Mouse (Mus musculus): ENCODE data around the gene Tex19.2. TPM values are rescaled to one million over a fixed set of nuclear protein-coding genes. Genes with fewer than 3 reads are reported as not detected.
"Not testable (repeated sequence)": the region's sequence is repeated elsewhere in the genome, so short reads cannot be mapped to it uniquely, and the experiment has no call there.

The Tex19.2 gene
- polyA plus RNA-seq, 1 experiment from 2014 or later, result not detected

DNA sequence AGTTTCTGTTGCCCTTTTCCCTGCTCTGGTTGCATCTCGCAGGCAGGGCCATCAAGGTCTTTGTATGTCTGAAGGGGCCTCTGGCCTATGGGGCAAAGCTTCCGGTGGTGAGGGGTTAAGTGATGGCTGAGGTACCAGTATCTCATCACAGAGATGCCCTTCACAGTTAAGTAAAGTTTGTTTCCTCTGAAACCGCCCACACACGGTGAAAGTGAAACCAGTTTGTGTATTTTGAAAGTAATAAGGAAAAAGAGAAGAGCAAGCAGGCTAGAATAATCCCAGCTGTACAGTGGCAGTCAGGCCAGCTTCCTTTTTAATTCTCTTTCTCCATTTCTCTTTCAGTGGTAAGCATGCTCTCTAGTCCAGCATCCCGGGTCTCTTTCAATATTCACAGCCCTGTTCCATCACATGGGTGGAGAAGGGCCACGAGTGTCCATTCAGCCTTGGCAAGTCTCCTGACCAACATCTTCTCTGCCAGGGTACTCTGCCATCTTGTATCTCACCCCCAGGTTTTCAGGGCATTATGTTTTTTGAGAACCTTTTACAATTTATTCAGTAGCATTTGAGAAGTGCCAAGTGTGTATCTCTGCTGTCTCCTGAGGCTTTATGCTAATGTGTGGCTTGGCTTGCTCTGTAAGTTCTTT is 35.5 kb downstream of the Tex19.2 start:
- WGBS, result 81% methylated on average over 6 of the region's 6 CpGs
- Histone ChIP-seq H3K9me3 (replicated peaks; ENCODE audit: control insufficient read depth, low read length) (no peaks in the 10 kb centered on the region), H3K36me3 (ENCODE audit: control insufficient read depth, insufficient read depth, low read length) (no peaks in the 10 kb centered on the region), H3K4me3 (ENCODE audit: low read depth, low read length) (no peak overlapping the region), H3K4me2 (ENCODE audit: low read length) (no peak overlapping the region), H3K9ac (ENCODE audit: low read length) (no peak overlapping the region), H3K27ac (ENCODE audit: low read depth, low read length) (no peak overlapping the region), H3K27me3 (replicated peaks; ENCODE audit: control insufficient read depth, insufficient read depth, low read length) (no peaks in the 10 kb centered on the region), H3K4me1 (ENCODE audit: control insufficient read depth, insufficient read depth, low read length) (no peaks in the 10 kb centered on the region)
- no peak for DNase-seq (ENCODE audit: low spot score)
- no peak for ATAC-seq

DNA sequence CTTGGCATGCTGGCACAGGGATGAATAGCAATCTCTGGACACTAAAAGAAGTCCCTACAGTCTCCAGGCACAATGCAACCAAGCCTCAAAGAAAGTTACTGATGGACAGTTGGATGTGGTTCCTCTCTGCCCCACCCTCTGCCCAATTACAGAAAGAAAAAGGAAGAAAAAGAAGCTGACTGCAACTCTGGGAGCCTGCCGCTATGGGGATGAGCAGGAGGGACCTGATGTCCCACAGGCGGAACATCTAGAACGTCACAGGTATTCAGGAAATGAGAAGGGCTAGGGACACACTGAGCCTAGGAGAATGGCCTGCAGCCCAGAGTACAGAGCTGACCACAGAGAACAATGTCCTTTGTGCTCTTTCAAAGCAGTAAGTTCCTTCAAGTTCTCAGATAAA is 36.2 kb downstream of the Tex19.2 start:
- 88% methylated on average over 3 of the region's 3 CpGs for WGBS
- H3K27ac ChIP-seq (ENCODE audit: low read depth, low read length), result no peak overlapping the region
- no peak overlapping the region for H3K4me3 ChIP-seq (ENCODE audit: low read depth, low read length)
- H3K4me1 ChIP-seq (ENCODE audit: control insufficient read depth, insufficient read depth, low read length), result no peaks in the 10 kb centered on the region
- H3K4me2 ChIP-seq (ENCODE audit: low read length), result no peak overlapping the region
- H3K9ac ChIP-seq (ENCODE audit: low read length), result no peak overlapping the region
- no peaks in the 10 kb centered on the region for H3K9me3 ChIP-seq (replicated peaks; ENCODE audit: control insufficient read depth, low read length)
- no peaks in the 10 kb centered on the region for H3K36me3 ChIP-seq (ENCODE audit: control insufficient read depth, insufficient read depth, low read length)
- ATAC-seq, result no peak
- DNase-seq (ENCODE audit: low spot score), result no peak
- no peaks in the 10 kb centered on the region for H3K27me3 ChIP-seq (replicated peaks; ENCODE audit: control insufficient read depth, insufficient read depth, low read length)

DNA sequence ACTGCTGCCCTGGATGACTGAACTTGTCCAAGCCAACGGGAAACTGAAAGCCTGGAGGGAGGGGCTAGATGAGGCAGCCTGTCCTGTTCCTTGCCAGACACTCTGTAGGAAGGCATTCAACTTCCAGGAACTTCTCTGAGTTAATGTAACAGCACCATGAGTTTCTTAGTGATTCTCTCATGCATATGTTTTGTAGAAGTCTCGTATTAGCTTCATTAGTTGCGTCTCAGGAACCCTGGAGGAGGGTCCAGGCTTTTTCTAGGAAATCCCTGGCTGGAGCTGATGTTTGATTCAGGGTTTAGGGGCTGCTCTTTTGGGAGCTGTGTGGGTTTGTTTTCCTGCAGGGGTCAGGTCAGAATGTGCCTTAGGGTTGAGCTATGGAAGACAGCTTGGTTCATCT is 37.4 kb downstream of the Tex19.2 start, which contains the start of gene Sectm1a:
Gene Sectm1a (minus strand): TSS at position 101 of the 400 bp plus-strand sequence.
- Histone ChIP-seq H3K4me2 (ENCODE audit: low read length) (no peak within 1 kb of the TSS), H3K9me3 (replicated peaks; ENCODE audit: control insufficient read depth, low read length) (no peaks in the 10 kb centered on the region), H3K27ac (ENCODE audit: low read depth, low read length) (no peak within 1 kb of the TSS), H3K4me3 (ENCODE audit: low read depth, low read length) (no peak within 1 kb of the TSS), H3K27me3 (replicated peaks; ENCODE audit: control insufficient read depth, insufficient read depth, low read length) (no peaks in the 10 kb centered on the region), H3K9ac (ENCODE audit: low read length) (no peak within 1 kb of the TSS), H3K4me1 (ENCODE audit: control insufficient read depth, insufficient read depth, low read length) (no peaks in the 10 kb centered on the region), H3K36me3 (ENCODE audit: control insufficient read depth, insufficient read depth, low read length) (no peaks in the 10 kb centered on the region)
- WGBS, result 66% methylated on average over 3 of the region's 3 CpGs
- no peak for ATAC-seq
- no peak for DNase-seq (ENCODE audit: low spot score)

DNA sequence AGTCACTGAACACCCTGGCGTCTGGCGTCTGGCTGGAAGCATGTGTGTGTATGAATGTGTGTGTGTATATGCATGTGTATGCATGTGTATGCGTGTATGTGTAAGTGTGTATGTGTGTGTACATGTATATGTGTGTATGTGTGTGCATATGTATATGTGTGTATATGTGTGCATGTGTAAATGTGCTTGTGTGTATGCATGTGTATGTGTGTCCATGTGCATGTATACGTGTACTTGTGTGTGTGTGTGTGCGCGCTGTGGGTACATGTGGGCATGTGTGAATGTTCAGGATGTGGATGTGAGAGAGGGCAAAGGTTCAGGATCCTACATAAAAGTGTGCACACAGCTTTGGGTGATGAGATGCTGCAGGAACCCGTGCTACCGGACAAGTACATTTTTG is 38.1 kb downstream of the Tex19.2 start:
- Histone ChIP-seq H3K27me3 (replicated peaks; ENCODE audit: control insufficient read depth, insufficient read depth, low read length) (no peaks in the 10 kb centered on the region), H3K4me1 (ENCODE audit: control insufficient read depth, insufficient read depth, low read length) (no peaks in the 10 kb centered on the region), H3K9me3 (replicated peaks; ENCODE audit: control insufficient read depth, low read length) (no peaks in the 10 kb centered on the region), H3K36me3 (ENCODE audit: control insufficient read depth, insufficient read depth, low read length) (no peaks in the 10 kb centered on the region), H3K4me2 (ENCODE audit: low read length) (no peak overlapping the region), H3K4me3 (ENCODE audit: low read depth, low read length) (no peak overlapping the region), H3K9ac (ENCODE audit: low read length) (no peak overlapping the region), H3K27ac (ENCODE audit: low read depth, low read length) (no peak overlapping the region)
- 94% methylated on average over 8 of the region's 8 CpGs for WGBS
- ATAC-seq (no peak), DNase-seq (ENCODE audit: low spot score) (no peak)

DNA sequence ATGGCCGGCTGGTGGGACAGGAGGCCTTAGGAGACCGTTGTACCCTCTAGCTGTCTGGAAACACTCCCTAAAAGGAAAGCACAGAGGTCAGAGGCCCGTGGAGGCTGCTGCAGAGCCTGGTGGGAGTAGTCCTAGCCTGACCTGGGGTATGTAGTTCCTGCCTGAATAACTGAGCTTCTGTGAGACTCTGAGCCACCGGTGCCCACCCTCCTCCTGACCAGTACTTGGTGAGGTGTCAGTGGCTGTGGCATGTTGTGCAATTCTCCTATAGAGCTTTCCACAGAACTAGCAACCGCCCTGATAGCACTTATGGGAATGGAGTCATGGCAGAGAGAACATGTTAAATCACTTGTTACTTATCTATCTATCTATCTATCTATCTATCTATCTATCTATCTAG is 42.8 kb downstream of the Tex19.2 start:
- no peak overlapping the region for H3K9ac ChIP-seq (ENCODE audit: low read length)
- H3K36me3 ChIP-seq (ENCODE audit: control insufficient read depth, insufficient read depth, low read length), result no peaks in the 10 kb centered on the region
- H3K27me3 ChIP-seq (replicated peaks; ENCODE audit: control insufficient read depth, insufficient read depth, low read length), result no peaks in the 10 kb centered on the region
- no peak overlapping the region for H3K27ac ChIP-seq (ENCODE audit: low read depth, low read length)
- H3K4me2 ChIP-seq (ENCODE audit: low read length), result no peak overlapping the region
- H3K4me3 ChIP-seq (ENCODE audit: low read depth, low read length), result no peak overlapping the region
- DNase-seq (ENCODE audit: low spot score) (no peak), ATAC-seq (no peak)
- H3K9me3 ChIP-seq (replicated peaks; ENCODE audit: control insufficient read depth, low read length), result no peaks in the 10 kb centered on the region
- 76% methylated on average over 5 of the region's 5 CpGs for WGBS
- no peaks in the 10 kb centered on the region for H3K4me1 ChIP-seq (ENCODE audit: control insufficient read depth, insufficient read depth, low read length)

DNA sequence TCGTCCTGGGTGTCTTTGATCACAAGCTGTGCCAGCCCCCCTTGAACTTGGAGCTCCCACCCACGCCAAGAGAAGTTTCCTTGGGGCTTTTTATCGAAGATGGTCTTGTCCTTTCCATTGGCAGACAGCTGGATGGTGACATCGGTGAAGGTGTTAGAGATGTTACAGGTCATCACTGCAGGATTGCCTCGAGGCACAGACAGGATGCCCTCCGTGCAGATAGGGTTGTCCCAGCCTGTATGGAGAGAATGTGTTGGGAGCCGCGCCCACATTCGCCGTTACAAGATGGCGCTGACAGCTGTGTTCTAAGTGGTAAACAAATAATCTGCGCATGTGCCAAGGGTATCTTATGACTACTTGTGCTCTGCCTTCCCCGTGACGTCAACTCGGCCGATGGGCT is 48.8 kb downstream of the Tex19.2 start:
- ATAC-seq; H3K9ac ChIP-seq (ENCODE audit: low read length); H3K27ac ChIP-seq (ENCODE audit: low read depth, low read length); DNase-seq (ENCODE audit: low spot score); H3K4me2 ChIP-seq (ENCODE audit: low read length); H3K4me1 ChIP-seq (ENCODE audit: control insufficient read depth, insufficient read depth, low read length); H3K27me3 ChIP-seq (replicated peaks; ENCODE audit: control insufficient read depth, insufficient read depth, low read length); H3K4me3 ChIP-seq (ENCODE audit: low read depth, low read length); H3K36me3 ChIP-seq (ENCODE audit: control insufficient read depth, insufficient read depth, low read length); H3K9me3 ChIP-seq (replicated peaks; ENCODE audit: control insufficient read depth, low read length): not testable (repeated sequence)
- WGBS, result 89% methylated on average over 11 of the region's 16 CpGs

DNA sequence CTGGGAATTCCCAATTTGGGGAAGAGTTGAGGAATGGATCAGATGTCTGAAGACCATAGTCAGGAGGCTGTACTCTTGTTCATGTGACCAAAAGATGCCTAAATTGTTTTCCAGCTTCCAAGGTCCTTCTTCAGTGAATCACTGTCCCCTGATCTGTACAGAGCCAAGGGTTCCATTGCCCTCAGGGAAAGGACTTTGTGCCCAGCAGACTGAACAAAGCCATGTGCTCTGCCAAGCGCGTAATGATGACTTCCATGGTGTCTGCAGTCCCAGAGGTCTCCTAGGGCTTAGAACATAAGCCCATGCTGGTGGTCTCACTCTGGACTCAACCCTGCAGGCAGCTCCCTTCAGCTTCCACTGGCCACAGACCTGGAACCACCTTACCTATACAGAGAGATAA is 50.6 kb downstream of the Tex19.2 start:
- no peak overlapping the region for H3K27ac ChIP-seq (ENCODE audit: low read depth, low read length)
- H3K4me3 ChIP-seq (ENCODE audit: low read depth, low read length), result no peak overlapping the region
- 95% methylated on average over 2 of the region's 2 CpGs for WGBS
- no peaks in the 10 kb centered on the region for H3K36me3 ChIP-seq (ENCODE audit: control insufficient read depth, insufficient read depth, low read length)
- no peaks in the 10 kb centered on the region for H3K9me3 ChIP-seq (replicated peaks; ENCODE audit: control insufficient read depth, low read length)
- no peak overlapping the region for H3K9ac ChIP-seq (ENCODE audit: low read length)
- H3K4me1 ChIP-seq (ENCODE audit: control insufficient read depth, insufficient read depth, low read length), result no peaks in the 10 kb centered on the region
- no peak overlapping the region for H3K4me2 ChIP-seq (ENCODE audit: low read length)
- H3K27me3 ChIP-seq (replicated peaks; ENCODE audit: control insufficient read depth, insufficient read depth, low read length), result no peaks in the 10 kb centered on the region
- DNase-seq (ENCODE audit: low spot score) (no peak), ATAC-seq (no peak)

Other genes starting within 250 kb of the Tex19.2 start
- 5.0 and 6.5 TPM in 2 replicates for gene Ccdc57, start 185.8 kb downstream of the Tex19.2 start, polyA plus RNA-seq (2014; fragmentation: Nextera tagmentation; extraction: Ambion mirVana)
- 3.8 and 5.6 TPM in 2 replicates for gene Slc16a3, start 170.2 kb downstream of the Tex19.2 start, polyA plus RNA-seq (2014; fragmentation: Nextera tagmentation; extraction: Ambion mirVana)
- 51.5 and 59.6 TPM in 2 replicates for gene Csnk1d, start 127.3 kb downstream of the Tex19.2 start, polyA plus RNA-seq (2014; fragmentation: Nextera tagmentation; extraction: Ambion mirVana)
- not detected in 2 replicates for gene Cd7, start 79.3 kb downstream of the Tex19.2 start, polyA plus RNA-seq (2014; fragmentation: Nextera tagmentation; extraction: Ambion mirVana)
- gene Sectm1b, start 55.1 kb downstream of the Tex19.2 start, polyA plus RNA-seq (2014; fragmentation: Nextera tagmentation; extraction: Ambion mirVana), result not detected in 2 replicates
- gene Sectm1a, start 37.5 kb downstream of the Tex19.2 start, polyA plus RNA-seq (2014; fragmentation: Nextera tagmentation; extraction: Ambion mirVana), result 0.16 TPM in 1 of 2 replicates, not detected in the other
- gene Tex19.1, start 27.5 kb upstream of the Tex19.2 start, polyA plus RNA-seq (2014; fragmentation: Nextera tagmentation; extraction: Ambion mirVana), result not detected in 2 replicates
- 0.12 TPM in 1 of 2 replicates, not detected in the other for gene Uts2r, start 41.6 kb upstream of the Tex19.2 start, polyA plus RNA-seq (2014; fragmentation: Nextera tagmentation; extraction: Ambion mirVana)
- 11.9 and 14.8 TPM in 2 replicates for gene Hexdc, start 85.8 kb upstream of the Tex19.2 start, polyA plus RNA-seq (2014; fragmentation: Nextera tagmentation; extraction: Ambion mirVana)
- 18.6 and 19.5 TPM in 2 replicates for gene Ogfod3, start 86.0 kb upstream of the Tex19.2 start, polyA plus RNA-seq (2014; fragmentation: Nextera tagmentation; extraction: Ambion mirVana)
- gene Cybc1, start 110.6 kb upstream of the Tex19.2 start, polyA plus RNA-seq (2014; fragmentation: Nextera tagmentation; extraction: Ambion mirVana), result 45.3 and 46.0 TPM in 2 replicates
- gene Narf, start 118.6 kb upstream of the Tex19.2 start, polyA plus RNA-seq (2014; fragmentation: Nextera tagmentation; extraction: Ambion mirVana), result 89.5 and 90.0 TPM in 2 replicates
- gene Foxk2, start 141.3 kb upstream of the Tex19.2 start, polyA plus RNA-seq (2014; fragmentation: Nextera tagmentation; extraction: Ambion mirVana), result 16.4 and 17.8 TPM in 2 replicates
- gene Wdr45b, start 235.8 kb upstream of the Tex19.2 start, polyA plus RNA-seq (2014; fragmentation: Nextera tagmentation; extraction: Ambion mirVana), result 114 and 119 TPM in 2 replicates

Data from forebrain, embryonic 14.5 days (tissue).